Comparison of ENCODE assay signal across 18 mouse cellular contexts in the genomic region with DNA sequence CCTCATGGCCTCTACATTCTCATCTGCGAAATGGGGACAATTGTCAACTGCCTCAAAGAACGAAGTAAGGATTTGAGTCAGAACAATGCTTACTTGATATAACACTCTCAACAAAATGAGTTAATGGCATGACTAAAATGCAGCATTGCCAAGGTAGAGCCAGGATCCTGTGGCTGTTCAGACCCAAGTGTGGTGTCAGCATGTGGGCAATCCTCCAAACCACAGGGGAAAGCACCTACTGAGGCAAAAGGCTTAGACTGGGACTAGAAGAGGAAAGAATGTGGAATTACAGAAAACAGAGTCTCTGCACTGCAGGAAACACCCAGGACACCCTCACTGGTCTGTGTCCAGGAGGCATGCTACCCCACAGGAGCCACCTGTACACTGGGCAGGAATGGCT.
"Had no signal": no experiment of that assay in that cellular context is flagged by ENCODE, and none has a peak within 500 bp of the region (broad histone marks: within the 10 kb centered on the region; RNA-seq: fewer than 3 reads in every experiment).

No protein-coding gene starts in this region.

- H3K4me1 ChIP-seq: midbrain, embryonic 10.5 days; midbrain, embryonic 12.5 days; neural tube, embryonic 13.5 days; neural tube, embryonic 15.5 days; stomach, embryonic 15.5 days had no signal

- H3K27ac ChIP-seq: midbrain, embryonic 10.5 days; midbrain, embryonic 12.5 days; neural tube, embryonic 13.5 days; neural tube, embryonic 15.5 days; stomach, embryonic 15.5 days had no signal

- ATAC-seq: midbrain, embryonic 16.5 days had no signal

- H3K4me2 ChIP-seq: lung, embryonic 14.5 days; midbrain, embryonic 12.5 days; neural tube, embryonic 13.5 days; neural tube, embryonic 15.5 days; stomach, embryonic 15.5 days had no signal

- DNase-seq: lung, adult 18-20 months; lung, embryonic 14.5 days; lung, postnatal 10 days; lung, postnatal 4 days; midbrain, embryonic 14.5 days; retina, postnatal 1 day; right cerebral cortex, adult 18-20 months; right cerebral cortex, postnatal 25 days; thymus, adult 18-20 months; thymus, postnatal 14 days; thymus, postnatal 36 days had no signal

- H3K27me3 ChIP-seq: midbrain, embryonic 12.5 days; neural tube, embryonic 13.5 days; neural tube, embryonic 15.5 days; stomach, embryonic 15.5 days had no signal

- H3K9me3 ChIP-seq: midbrain, embryonic 10.5 days; midbrain, embryonic 12.5 days; neural tube, embryonic 13.5 days; neural tube, embryonic 15.5 days; stomach, embryonic 15.5 days had no signal

- H3K4me3 ChIP-seq: midbrain, embryonic 10.5 days; midbrain, embryonic 12.5 days; myocyte; neural tube, embryonic 13.5 days; neural tube, embryonic 15.5 days; stomach, embryonic 15.5 days had no signal

- H3K36me3 ChIP-seq: midbrain, embryonic 10.5 days; midbrain, embryonic 12.5 days; neural tube, embryonic 13.5 days; neural tube, embryonic 15.5 days; stomach, embryonic 15.5 days had no signal

- H3K9ac ChIP-seq: lung, embryonic 14.5 days; midbrain, embryonic 12.5 days; neural tube, embryonic 13.5 days; neural tube, embryonic 15.5 days; stomach, embryonic 15.5 days had no signal
